Mouse (Mus musculus): ENCODE data around the gene Map4k1.

The Map4k1 gene

DNA sequence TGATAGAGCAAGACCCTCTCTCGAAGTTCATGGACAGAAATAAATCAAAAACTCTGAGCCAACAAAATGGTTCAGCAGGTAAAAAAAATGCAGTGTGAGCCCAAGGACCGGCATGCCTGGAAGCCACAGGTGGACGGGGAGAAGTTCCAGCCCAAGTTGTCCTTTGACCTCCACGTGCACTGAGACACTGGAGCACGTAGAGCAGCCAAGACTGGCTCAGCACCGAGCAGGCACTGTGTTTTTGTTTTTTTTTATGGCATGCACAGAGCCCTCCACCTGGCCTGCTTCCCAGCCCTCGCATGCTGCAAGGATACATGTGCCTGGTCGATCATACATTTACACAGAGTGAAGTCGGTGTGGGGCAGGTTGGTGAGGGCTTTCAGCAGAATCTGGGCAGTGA, 4.3 kb upstream of the Map4k1 start:
- no peak for DNase-seq (ENCODE audit: low spot score in 2 of 2)

DNA sequence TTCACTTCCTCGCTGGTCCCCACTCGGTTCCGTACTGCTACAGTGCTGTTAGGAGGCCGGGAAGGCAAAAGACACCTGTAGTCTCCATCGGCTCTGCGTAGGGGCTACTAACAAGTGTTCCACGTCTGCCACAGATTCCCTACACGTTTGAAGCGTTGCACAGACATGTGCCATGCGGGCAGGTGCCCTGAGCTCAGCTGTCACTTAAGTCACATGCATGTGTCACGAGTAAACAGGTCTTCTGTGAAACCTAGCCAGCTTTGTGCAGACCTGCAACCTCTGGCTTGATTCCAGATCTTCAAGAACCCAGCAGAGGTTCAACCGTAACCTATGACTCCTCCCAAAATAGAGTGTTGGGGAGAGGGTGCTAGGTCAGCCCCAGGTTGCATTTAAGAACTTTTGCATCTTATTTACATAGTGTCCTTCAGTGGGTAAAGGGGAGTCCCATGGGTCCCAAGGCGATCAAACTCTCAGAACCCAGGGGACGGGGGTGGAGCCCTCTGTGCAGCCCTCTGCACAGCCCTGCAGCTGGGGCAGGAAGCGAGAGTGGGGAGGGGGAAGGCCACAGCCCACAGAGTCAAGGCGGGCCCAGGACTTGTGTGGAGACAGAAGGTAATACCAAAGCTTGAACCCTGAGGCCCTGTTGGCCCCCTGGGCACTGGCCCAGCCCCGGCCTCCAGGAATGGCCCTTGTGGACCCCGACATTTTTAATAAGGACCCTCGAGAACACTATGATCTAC, 594 bp downstream of the Map4k1 start:
- no peak for DNase-seq (ENCODE audit: low spot score in 2 of 2)

DNA sequence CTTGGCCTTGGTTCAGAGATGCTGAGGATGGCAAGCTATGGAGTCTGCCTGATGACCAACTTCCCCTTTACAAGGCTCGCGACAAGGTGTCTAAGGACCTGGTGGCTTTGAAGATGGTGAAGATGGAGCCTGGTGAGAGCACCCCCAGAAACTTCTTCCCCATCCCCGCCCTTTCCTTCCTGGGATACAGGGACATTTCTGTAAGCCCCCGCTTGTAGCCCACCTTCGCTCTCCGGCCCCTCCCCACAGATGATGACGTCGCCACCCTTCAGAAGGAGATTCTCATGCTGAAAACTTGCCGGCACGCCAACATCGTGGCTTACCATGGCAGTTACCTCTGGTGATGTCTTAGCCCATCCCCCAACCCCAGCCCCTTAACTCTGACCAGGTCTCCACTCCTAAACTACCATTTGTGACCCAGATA, 1.3 kb downstream of the Map4k1 start:
- DNase-seq (ENCODE audit: low spot score in 2 of 2) = no peak

GRCm38 (mm10) chr7:28983849-28984248, 2.0 kb downstream of the Map4k1 start:
- no peak for DNase-seq (ENCODE audit: low spot score in 2 of 2)

DNA sequence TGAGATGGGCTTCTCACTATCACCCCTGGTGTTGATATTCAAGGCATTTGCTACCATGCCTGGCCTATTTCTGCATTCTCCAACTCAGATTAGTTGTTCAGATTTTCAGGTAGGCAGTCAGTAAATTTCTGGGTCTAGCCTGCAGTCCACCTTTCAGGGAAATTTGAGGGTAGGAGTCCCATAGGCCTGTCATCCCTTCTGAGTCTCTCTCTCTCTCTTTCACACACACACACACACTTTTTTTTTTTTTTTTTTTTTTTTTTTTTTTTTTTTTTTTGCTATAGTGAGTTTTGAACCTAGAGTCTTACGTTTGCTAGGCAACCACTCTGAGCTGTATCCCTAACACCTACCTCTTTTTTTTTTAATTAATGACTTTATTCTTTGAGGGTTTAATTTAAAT, 2.6 kb downstream of the Map4k1 start:
- no peak for DNase-seq (ENCODE audit: low spot score in 2 of 2)

- DNase-seq (ENCODE audit: low spot score in 2 of 2) = no peak
Observed at GRCm38 (mm10) chr7:28985207-28985606, 3.4 kb downstream of the Map4k1 start.

DNA sequence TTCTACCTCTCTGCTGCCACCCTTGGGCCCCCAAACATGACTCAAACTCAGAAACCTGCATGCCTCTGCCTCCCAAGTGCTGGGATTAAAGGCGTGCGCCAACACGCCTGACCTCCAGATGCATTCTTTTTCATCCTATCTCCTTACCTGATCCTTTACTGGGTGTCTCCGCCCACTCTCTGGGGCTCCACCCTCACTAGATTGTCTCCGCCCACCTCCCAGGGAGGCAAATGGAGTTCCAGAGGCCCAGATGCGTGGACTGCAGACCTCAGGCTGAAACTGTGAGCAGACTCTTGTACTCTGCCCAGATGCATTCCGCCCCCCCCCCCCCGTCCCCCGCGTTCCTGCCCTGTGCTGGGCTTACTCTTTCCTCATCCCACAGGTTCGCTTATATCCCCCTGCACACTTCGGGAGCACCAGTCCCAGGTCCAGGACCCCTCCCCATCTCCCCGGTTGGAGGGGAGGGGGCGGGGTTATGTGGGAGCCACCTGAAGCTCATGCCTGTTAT, 9.0 kb downstream of the Map4k1 start:
- DNase-seq (ENCODE audit: low spot score in 2 of 2) = no peak

- no peak for DNase-seq (ENCODE audit: low spot score in 2 of 2)
Observed at GRCm38 (mm10) chr7:28991616-28992015, 9.8 kb downstream of the Map4k1 start.

DNA sequence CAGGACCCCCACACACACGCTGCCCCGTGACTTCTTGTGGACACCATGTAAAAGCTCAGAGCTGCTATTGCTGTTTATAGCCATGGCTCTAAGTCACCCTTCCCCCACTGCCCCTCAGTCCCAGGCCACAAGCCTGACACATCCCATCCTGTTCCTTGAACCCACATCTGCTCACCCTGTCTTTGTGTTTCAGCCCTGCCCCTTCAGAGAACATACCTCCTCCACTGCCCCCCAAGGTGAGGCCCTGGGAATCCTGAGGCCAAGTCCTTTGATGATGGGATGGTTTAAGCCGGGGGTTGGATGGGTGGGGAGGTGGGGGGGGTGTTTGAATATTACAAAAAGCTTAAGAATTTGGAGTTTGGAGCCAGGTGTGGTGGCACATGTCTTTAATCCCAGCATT, 11.1 kb downstream of the Map4k1 start:
- no peak for DNase-seq (ENCODE audit: low spot score in 2 of 2)

- DNase-seq (ENCODE audit: low spot score in 2 of 2) = no peak
Observed at GRCm38 (mm10) chr7:28993402-28993801, 11.6 kb downstream of the Map4k1 start.

GRCm38 (mm10) chr7:29000651-29001605, 19.1 kb downstream of the Map4k1 start:
- peak; percentile 40 to 50 for DNase-seq (ENCODE audit: low spot score in 2 of 2)

GRCm38 (mm10) chr7:29007224-29008101, 25.6 kb downstream of the Map4k1 start:
- DNase-seq (ENCODE audit: low spot score in 2 of 2) = no peak

DNA sequence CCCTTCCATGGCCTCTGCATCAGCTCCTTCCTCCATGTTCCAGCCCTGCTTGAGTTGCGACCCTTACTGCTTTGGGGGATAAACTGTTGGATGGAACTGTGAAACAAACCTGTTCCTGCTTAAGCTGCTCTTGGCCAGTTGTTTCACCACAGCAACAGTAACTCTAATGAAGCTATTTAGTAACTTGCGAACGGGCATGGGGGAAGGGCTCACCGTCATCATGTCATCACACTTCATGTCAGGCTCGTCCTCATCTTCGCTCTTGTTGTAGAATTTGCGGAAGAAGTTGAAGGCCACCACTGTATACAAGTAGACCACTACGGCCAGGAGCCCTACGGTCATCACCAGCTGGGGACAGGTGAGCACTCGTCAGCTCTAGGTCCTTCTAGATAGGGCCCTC, 26.3 kb downstream of the Map4k1 start:
- no peak for DNase-seq (ENCODE audit: low spot score in 2 of 2)

- no peak for DNase-seq (ENCODE audit: low spot score in 2 of 2)
Observed at GRCm38 (mm10) chr7:29008714-29009113, 26.9 kb downstream of the Map4k1 start.

DNA sequence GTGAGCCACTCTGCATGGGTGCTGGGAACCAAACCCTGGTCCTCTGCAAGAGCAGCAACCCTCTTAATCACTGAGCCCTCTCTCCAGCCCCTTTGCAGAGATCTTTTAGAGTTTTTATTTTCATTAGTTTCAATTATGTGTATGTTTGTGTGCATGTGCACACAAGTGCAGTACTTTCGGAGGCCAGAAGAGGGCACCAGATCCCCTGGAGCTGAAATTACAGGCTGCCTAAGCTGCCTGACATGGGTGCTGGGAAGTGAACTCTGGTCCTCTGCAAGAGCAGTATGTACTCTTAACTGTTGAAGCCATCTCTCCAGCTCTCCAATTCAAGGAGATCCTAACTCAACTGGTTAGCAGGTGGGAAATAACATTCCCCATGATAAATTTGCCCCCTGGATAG, 33.1 kb downstream of the Map4k1 start:
- DNase-seq (ENCODE audit: low spot score in 2 of 2) = no peak

DNA sequence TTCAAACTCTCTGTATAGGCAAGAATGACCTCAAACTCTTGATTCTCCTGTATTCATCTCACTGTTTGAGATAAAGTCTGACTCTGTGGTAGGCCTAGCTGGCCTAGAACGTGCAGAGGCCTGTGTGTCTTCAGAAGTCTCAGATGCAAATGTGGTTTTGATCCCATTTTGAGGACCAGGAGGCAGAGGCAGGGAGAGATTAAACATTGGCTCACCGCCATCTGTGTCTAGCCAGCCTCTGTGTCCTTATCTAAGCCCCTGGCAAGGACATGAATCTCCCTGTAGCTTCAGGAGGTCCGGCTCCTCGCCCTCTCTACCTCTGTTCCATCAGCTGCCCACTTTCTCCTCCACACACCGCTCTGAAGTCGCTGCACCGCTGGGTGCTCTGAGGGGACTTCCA, 34.6 kb downstream of the Map4k1 start:
- no peak for DNase-seq (ENCODE audit: low spot score in 2 of 2)

DNA sequence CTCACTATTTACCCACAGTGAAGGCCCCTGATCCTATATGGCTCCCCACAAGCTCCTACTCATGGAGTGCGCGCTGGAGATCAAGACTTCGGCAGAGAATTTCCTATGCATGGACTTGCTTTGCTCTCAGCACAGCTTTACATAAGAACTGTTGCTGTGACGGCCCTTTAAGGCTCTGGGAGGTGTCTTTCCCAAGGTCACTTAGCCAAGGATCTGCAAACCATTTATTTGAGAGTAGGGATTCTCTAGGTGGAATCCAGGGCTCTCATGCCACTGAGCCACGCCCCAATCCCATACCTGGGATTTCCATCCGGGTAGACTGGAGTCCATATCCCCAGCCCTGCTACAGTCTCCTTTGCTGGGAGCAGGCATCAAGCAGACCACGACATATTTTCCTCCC, 35.4 kb downstream of the Map4k1 start:
- no peak for DNase-seq (ENCODE audit: low spot score in 2 of 2)

- no peak for DNase-seq (ENCODE audit: low spot score in 2 of 2)
Observed at GRCm38 (mm10) chr7:29019447-29020220, 37.8 kb downstream of the Map4k1 start.

DNA sequence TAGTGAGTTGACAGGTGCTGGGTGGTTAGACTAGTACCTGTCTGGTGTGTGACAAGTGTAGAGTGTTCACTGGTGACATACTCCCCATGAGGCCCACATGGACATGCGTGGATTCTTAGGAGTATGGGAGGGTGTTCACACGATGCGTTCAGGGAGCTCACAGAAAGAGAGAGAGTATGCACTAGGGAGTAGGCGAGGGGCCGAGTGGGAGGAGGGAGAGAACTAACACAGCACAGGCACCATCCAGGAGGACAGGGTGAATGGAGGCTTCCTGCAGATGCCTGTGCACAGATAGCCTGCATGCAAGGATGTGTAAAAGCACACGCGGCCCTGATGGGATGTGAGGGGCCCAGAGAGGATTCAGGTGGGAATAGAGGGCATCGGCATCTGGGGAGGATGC, 40.6 kb downstream of the Map4k1 start:
- DNase-seq (ENCODE audit: low spot score in 2 of 2) = no peak

- DNase-seq (ENCODE audit: low spot score in 2 of 2) = no peak
Observed at GRCm38 (mm10) chr7:29023514-29023913, 41.7 kb downstream of the Map4k1 start.

GRCm38 (mm10) chr7:29025566-29025965, 43.7 kb downstream of the Map4k1 start:
- DNase-seq (ENCODE audit: low spot score in 2 of 2) = no peak
